12 mouse cellular contexts compared by ENCODE assay signal in the genomic region with DNA sequence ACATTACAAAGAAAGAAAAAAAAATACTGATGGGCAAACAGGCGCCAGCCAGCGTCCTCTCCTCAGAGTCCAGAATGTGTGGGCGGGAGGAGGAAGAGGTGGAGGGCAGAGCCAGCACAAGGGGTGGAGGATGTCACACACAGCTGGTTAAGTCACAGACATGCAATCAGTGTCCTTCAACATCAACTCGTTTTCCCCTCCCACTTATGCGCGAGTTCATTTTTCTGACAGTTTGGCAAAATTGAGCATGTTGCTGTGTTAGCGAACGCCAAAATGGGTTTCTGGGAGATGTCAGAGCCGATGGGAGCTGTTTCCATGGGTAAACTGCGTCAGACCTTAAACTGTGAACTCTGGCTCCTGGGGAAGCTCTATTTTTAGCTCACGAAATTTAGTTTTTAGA. TPM values are rescaled to one million over a fixed set of nuclear protein-coding genes. Genes with fewer than 3 reads are reported as not detected.
A peak's percentile ranks its signal among the peaks of the same experiment; 100 is the strongest.
DNase-seq lines count a peak whose midpoint lies in the region; ATAC-seq and TF ChIP-seq lines count a peak whose summit lies in the region.
"Had no signal": no experiment of that assay in that cellular context is flagged by ENCODE, and none has a peak within 500 bp of the region (broad histone marks: within the 10 kb centered on the region; RNA-seq: fewer than 3 reads in every experiment).

No protein-coding gene starts in this region.

- no peak for TF ChIP-seq CTCF in heart, adult 2 months (IDR thresholded peaks at IDR 0.05)
- TF ChIP-seq CTCF in forebrain, postnatal 0 days (IDR thresholded peaks at IDR 0.05; ENCODE audit: low read depth): no peak
- no peak for TF ChIP-seq CTCF in lung, postnatal 0 days (IDR thresholded peaks at IDR 0.05)

- 59% methylated on average over 11 of the region's 11 CpGs for WGBS in heart, adult 2 months
- 69% methylated on average over 11 of the region's 11 CpGs for WGBS in heart, embryonic 10.5 days
- WGBS in forebrain, postnatal 0 days: 61% methylated on average over 11 of the region's 11 CpGs
- WGBS in heart, embryonic 14.5 days: 62% methylated on average over 11 of the region's 11 CpGs
- WGBS in lung, postnatal 0 days: 44% methylated on average over 11 of the region's 11 CpGs
- 82% methylated on average over 11 of the region's 11 CpGs for WGBS in hindbrain, embryonic 12.5 days

- no peak overlapping the region for H3K9ac ChIP-seq in heart, adult 2 months (ENCODE audit: low read depth, low read length)
- H3K9ac ChIP-seq in forebrain, postnatal 0 days: peak overlapping the region; percentile 0; the same call in 1 of the 2 replicates
- no peak overlapping the region for H3K9ac ChIP-seq in heart, embryonic 14.5 days (ENCODE audit: low read length)
- H3K9ac ChIP-seq in lung, postnatal 0 days (replicated peaks; ENCODE audit: low read depth): no peak overlapping the region
- H3K9ac ChIP-seq in hindbrain, embryonic 12.5 days: no peak overlapping the region
- H3K9ac ChIP-seq: embryonic facial prominence, embryonic 12.5 days; limb, embryonic 15.5 days had no signal

- intact Hi-C loops in heart, adult 2 months (cut with DNase I): no loop called here

- H3K4me3 ChIP-seq in heart, adult 2 months: no peak overlapping the region
- H3K4me3 ChIP-seq in heart, embryonic 10.5 days: no peak overlapping the region
- no peak overlapping the region for H3K4me3 ChIP-seq in forebrain, postnatal 0 days (ENCODE audit: low read depth, low read length)
- H3K4me3 ChIP-seq in heart, embryonic 14.5 days (ENCODE audit: control insufficient read depth in 1 of 2, insufficient read depth in 1 of 2, low read depth in 1 of 2, low read length in 2 of 2): no peak overlapping the region
- H3K4me3 ChIP-seq in lung, postnatal 0 days (ENCODE audit: low read depth, low read length): no peak overlapping the region
- no peak overlapping the region for H3K4me3 ChIP-seq in hindbrain, embryonic 12.5 days
- H3K4me3 ChIP-seq: embryonic facial prominence, embryonic 12.5 days; hindbrain, embryonic 10.5 days; limb, embryonic 15.5 days had no signal

- no peak overlapping the region for H3K4me2 ChIP-seq in forebrain, postnatal 0 days (ENCODE audit: low read depth)
- H3K4me2 ChIP-seq in heart, embryonic 14.5 days (ENCODE audit: low read length): peak overlapping the region; percentile 11; the same call in 1 of the 2 replicates
- peak overlapping the region; percentile 11; the same call in 1 of the 2 replicates for H3K4me2 ChIP-seq in lung, postnatal 0 days (replicated peaks; ENCODE audit: low read depth, low read length)
- H3K4me2 ChIP-seq in hindbrain, embryonic 12.5 days (replicated peaks): no peak overlapping the region
- H3K4me2 ChIP-seq: embryonic facial prominence, embryonic 12.5 days; limb, embryonic 15.5 days had no signal

- no peaks in the 10 kb centered on the region; the same call in 1 of the 2 replicates for H3K36me3 ChIP-seq in heart, adult 2 months (ENCODE audit: control insufficient read depth, insufficient read depth, low read length)
- H3K36me3 ChIP-seq in heart, embryonic 10.5 days: no peaks in the 10 kb centered on the region
- no peaks in the 10 kb centered on the region for H3K36me3 ChIP-seq in forebrain, postnatal 0 days (ENCODE audit: insufficient read depth)
- H3K36me3 ChIP-seq in heart, embryonic 14.5 days (ENCODE audit: control insufficient read depth, insufficient read depth, low read length): no peaks in the 10 kb centered on the region
- H3K36me3 ChIP-seq in lung, postnatal 0 days (ENCODE audit: insufficient read depth, low read length): no peaks in the 10 kb centered on the region
- no peaks in the 10 kb centered on the region for H3K36me3 ChIP-seq in hindbrain, embryonic 12.5 days
- H3K36me3 ChIP-seq: embryonic facial prominence, embryonic 12.5 days; hindbrain, embryonic 10.5 days; limb, embryonic 15.5 days had no signal

- no peaks in the 10 kb centered on the region for H3K9me3 ChIP-seq in heart, embryonic 10.5 days
- H3K9me3 ChIP-seq in forebrain, postnatal 0 days (ENCODE audit: low read length): no peaks in the 10 kb centered on the region
- H3K9me3 ChIP-seq in heart, embryonic 14.5 days (ENCODE audit: control insufficient read depth, low read length): no peaks in the 10 kb centered on the region
- H3K9me3 ChIP-seq in lung, postnatal 0 days (ENCODE audit: low read length): no peaks in the 10 kb centered on the region
- no peaks in the 10 kb centered on the region for H3K9me3 ChIP-seq in hindbrain, embryonic 12.5 days (replicated peaks)
- H3K9me3 ChIP-seq: embryonic facial prominence, embryonic 12.5 days; hindbrain, embryonic 10.5 days; limb, embryonic 15.5 days had no signal

- no peaks in the 10 kb centered on the region for H3K79me2 ChIP-seq in heart, adult 2 months (replicated peaks; ENCODE audit: control insufficient read depth, insufficient read depth, low read length)

- peak overlapping the region; percentile 44 for H3K27ac ChIP-seq in heart, adult 2 months
- no peak overlapping the region for H3K27ac ChIP-seq in heart, embryonic 10.5 days
- H3K27ac ChIP-seq in forebrain, postnatal 0 days (ENCODE audit: low read depth, low read length): no peak overlapping the region
- H3K27ac ChIP-seq in heart, embryonic 14.5 days (replicated peaks in 1 of 2; ENCODE audit: control insufficient read depth in 1 of 2, insufficient read depth in 1 of 2, low read depth in 2 of 2, low read length in 2 of 2): peak overlapping the region; percentile 22 to 51; a peak in 2 of 4 replicates
- H3K27ac ChIP-seq in lung, postnatal 0 days (ENCODE audit: low read length): 0 out of 2 replicates have a peak overlapping the region, but pooled peaks have one; percentile 6
- no peak overlapping the region for H3K27ac ChIP-seq in hindbrain, embryonic 12.5 days
- H3K27ac ChIP-seq: embryonic facial prominence, embryonic 12.5 days; hindbrain, embryonic 10.5 days; limb, embryonic 15.5 days had no signal

- peak; percentile 67; the same call in 1 of the 2 replicates for ATAC-seq in forebrain, postnatal 0 days
- no peak for ATAC-seq in heart, embryonic 14.5 days (ENCODE audit: insufficient number of reproducible peaks, insufficient read depth, low FRiP score, low read depth)
- ATAC-seq in lung, postnatal 0 days: peak; percentile 92
- no peak for ATAC-seq in hindbrain, embryonic 12.5 days (ENCODE audit: low FRiP score)

- H3K4me1 ChIP-seq in heart, adult 2 months (ENCODE audit: control insufficient read depth, insufficient read depth, low read length): peaks cover 1% of the 10 kb centered on the region; the same call in 1 of the 2 replicates
- H3K4me1 ChIP-seq in heart, embryonic 10.5 days: no peaks in the 10 kb centered on the region
- H3K4me1 ChIP-seq in forebrain, postnatal 0 days (ENCODE audit: insufficient read depth): no peaks in the 10 kb centered on the region; the same call in 1 of the 2 replicates
- H3K4me1 ChIP-seq in heart, embryonic 14.5 days (ENCODE audit: control insufficient read depth in 2 of 2, insufficient read depth in 2 of 2, low read length in 2 of 2): no peaks in the 10 kb centered on the region
- no peaks in the 10 kb centered on the region for H3K4me1 ChIP-seq in lung, postnatal 0 days (ENCODE audit: insufficient read depth, low read depth, low read length)
- peaks cover 4% of the 10 kb centered on the region; the same call in 1 of the 2 replicates for H3K4me1 ChIP-seq in hindbrain, embryonic 12.5 days

- no peak for TF ChIP-seq POLR2A in heart, adult 2 months (IDR thresholded peaks at IDR 0.05; ENCODE audit: insufficient read depth, low read depth, low read length)

- TF ChIP-seq EP300 in heart, adult 2 months (IDR thresholded peaks at IDR 0.05; ENCODE audit: insufficient read depth, low read depth, low read length): no peak
- TF ChIP-seq EP300 in lung, postnatal 0 days (IDR thresholded peaks at IDR 0.05): no peak

- peak in 1 of 2 experiments; percentile 29 for DNase-seq in heart, adult 2 months
- no peak for DNase-seq in heart, embryonic 10.5 days (ENCODE audit: low spot score)
- peak; percentile 27 for DNase-seq in forebrain, postnatal 0 days
- peak; percentile 83 for DNase-seq in lung, postnatal 0 days (ENCODE audit: low spot score)
- no peak for DNase-seq in cerebellum, adult 11-12 months
- DNase-seq: cerebellum, adult 2 months had no signal

- H3K27me3 ChIP-seq in heart, adult 2 months (ENCODE audit: control insufficient read depth, insufficient read depth, low read length): no peaks in the 10 kb centered on the region
- no peaks in the 10 kb centered on the region for H3K27me3 ChIP-seq in heart, embryonic 10.5 days (ENCODE audit: insufficient read depth, poor library complexity, severe bottlenecking)
- no peaks in the 10 kb centered on the region for H3K27me3 ChIP-seq in forebrain, postnatal 0 days (ENCODE audit: insufficient read depth, low read length)
- no peaks in the 10 kb centered on the region for H3K27me3 ChIP-seq in heart, embryonic 14.5 days (ENCODE audit: control insufficient read depth, insufficient read depth, low read length)
- no peaks in the 10 kb centered on the region for H3K27me3 ChIP-seq in lung, postnatal 0 days (replicated peaks; ENCODE audit: insufficient read depth, low read length)
- H3K27me3 ChIP-seq in hindbrain, embryonic 12.5 days: no peaks in the 10 kb centered on the region
- H3K27me3 ChIP-seq: CH12.LX; embryonic facial prominence, embryonic 12.5 days; limb, embryonic 15.5 days had no signal

RNA-seq across cellular contexts. Expression of gene Aox1, which starts 27.2 kb away (rescaled TPM):
- total RNA-seq in heart, adult 2 months (2021): 10 to 100 TPM in 1 of 2 experiments, 1 to 10 TPM in 1; 9.7 to 10.7 TPM
- 8.6 and 15.6 TPM in 2 replicates for polyA plus RNA-seq in heart, adult 2 months (2012; rRNA removed)
- polyA plus RNA-seq in heart, embryonic 10.5 days (2016; fragmentation: Nextera tagmentation; extraction: Ambion mirVana): 0.33 and 0.64 TPM in 2 replicates
- total RNA-seq in forebrain, postnatal 0 days (2014; rRNA removed): 0.69 and 0.90 TPM in 2 replicates
- polyA plus RNA-seq in forebrain, postnatal 0 days (2015; fragmentation: Nextera tagmentation; extraction: Ambion mirVana): 0.25 and 0.38 TPM in 2 replicates
- polyA plus RNA-seq in heart, embryonic 14.5 days (2014; fragmentation: Nextera tagmentation; extraction: Ambion mirVana): 0.89 and 0.98 TPM in 2 replicates
- polyA plus RNA-seq in lung, postnatal 0 days (2015; fragmentation: Nextera tagmentation; extraction: Ambion mirVana): 1.8 and 2.4 TPM in 2 replicates
- 0.17 and 0.34 TPM in 2 replicates for polyA plus RNA-seq in hindbrain, embryonic 12.5 days (2016; fragmentation: Nextera tagmentation; extraction: Ambion mirVana)

RNA-seq across cellular contexts. Expression of gene Kctd18, which starts 38.2 kb away (rescaled TPM):
- 1 to 10 TPM; 5.8 to 6.6 TPM for total RNA-seq in heart, adult 2 months (2021)
- polyA plus RNA-seq in heart, adult 2 months (2012; rRNA removed): 4.2 and 8.6 TPM in 2 replicates
- polyA plus RNA-seq in heart, embryonic 10.5 days (2016; fragmentation: Nextera tagmentation; extraction: Ambion mirVana): 12.0 and 12.5 TPM in 2 replicates
- 41.2 and 57.6 TPM in 2 replicates for total RNA-seq in forebrain, postnatal 0 days (2014; rRNA removed)
- polyA plus RNA-seq in forebrain, postnatal 0 days (2015; fragmentation: Nextera tagmentation; extraction: Ambion mirVana): 21.8 and 27.5 TPM in 2 replicates
- polyA plus RNA-seq in heart, embryonic 14.5 days (2014; fragmentation: Nextera tagmentation; extraction: Ambion mirVana): 11.1 and 11.3 TPM in 2 replicates
- 12.9 and 13.6 TPM in 2 replicates for polyA plus RNA-seq in lung, postnatal 0 days (2015; fragmentation: Nextera tagmentation; extraction: Ambion mirVana)
- 26.1 and 27.6 TPM in 2 replicates for polyA plus RNA-seq in hindbrain, embryonic 12.5 days (2016; fragmentation: Nextera tagmentation; extraction: Ambion mirVana)

RNA-seq across cellular contexts. Expression of gene Aox3, which starts 56.0 kb away (rescaled TPM):
- total RNA-seq in heart, adult 2 months (2021): 1 to 10 TPM; 1.2 to 2.0 TPM
- polyA plus RNA-seq in heart, adult 2 months (2012; rRNA removed): 0.50 and 1.2 TPM in 2 replicates
- 0.04 TPM in 1 of 2 replicates, not detected in the other for polyA plus RNA-seq in heart, embryonic 10.5 days (2016; fragmentation: Nextera tagmentation; extraction: Ambion mirVana)
- 0.77 and 0.90 TPM in 2 replicates for total RNA-seq in forebrain, postnatal 0 days (2014; rRNA removed)
- 0.33 and 0.49 TPM in 2 replicates for polyA plus RNA-seq in forebrain, postnatal 0 days (2015; fragmentation: Nextera tagmentation; extraction: Ambion mirVana)
- polyA plus RNA-seq in heart, embryonic 14.5 days (2014; fragmentation: Nextera tagmentation; extraction: Ambion mirVana): 0.05 TPM in 1 of 2 replicates, not detected in the other
- polyA plus RNA-seq in lung, postnatal 0 days (2015; fragmentation: Nextera tagmentation; extraction: Ambion mirVana): 9.4 and 9.9 TPM in 2 replicates
- polyA plus RNA-seq in hindbrain, embryonic 12.5 days (2016; fragmentation: Nextera tagmentation; extraction: Ambion mirVana): not detected in 2 replicates

Comparison
In these comparisons a context has a peak if more than half of its experiments do, and no peak if none do; other contexts are left out.
1. H3K27ac ChIP-seq: peak in heart, adult 2 months (single experiment), heart, embryonic 14.5 days (2 of 2) and lung, postnatal 0 days (single experiment); none in heart, embryonic 10.5 days (single experiment), forebrain, postnatal 0 days (single experiment) and hindbrain, embryonic 12.5 days (single experiment).
2. DNase-seq: peak in forebrain, postnatal 0 days (single experiment) and lung, postnatal 0 days (single experiment); none in heart, embryonic 10.5 days (single experiment) and cerebellum, adult 11-12 months (single experiment).
3. ATAC-seq: peak in forebrain, postnatal 0 days (single experiment) and lung, postnatal 0 days (single experiment); none in heart, embryonic 14.5 days (single experiment) and hindbrain, embryonic 12.5 days (single experiment).
4. H3K4me2 ChIP-seq: peak in heart, embryonic 14.5 days (single experiment) and lung, postnatal 0 days (single experiment); none in forebrain, postnatal 0 days (single experiment) and hindbrain, embryonic 12.5 days (single experiment).